Mouse (Mus musculus) T-helper 17 cell (primary cell): ENCODE data around the gene Nhej1.

Experiments
- in situ Hi-C, 2 experiments: fragments of 300-600 bp; cut with MboI, MseI; formaldehyde crosslinking; loops; 1 replicate in 1 of 2; 2 replicates in 1 of 2; pipeline ENCODE4 v1.15.1; 2025; ENCODE audit warnings: high pct_unique_total_duplicates in 2 of 2

Gene Nhej1

DNA sequence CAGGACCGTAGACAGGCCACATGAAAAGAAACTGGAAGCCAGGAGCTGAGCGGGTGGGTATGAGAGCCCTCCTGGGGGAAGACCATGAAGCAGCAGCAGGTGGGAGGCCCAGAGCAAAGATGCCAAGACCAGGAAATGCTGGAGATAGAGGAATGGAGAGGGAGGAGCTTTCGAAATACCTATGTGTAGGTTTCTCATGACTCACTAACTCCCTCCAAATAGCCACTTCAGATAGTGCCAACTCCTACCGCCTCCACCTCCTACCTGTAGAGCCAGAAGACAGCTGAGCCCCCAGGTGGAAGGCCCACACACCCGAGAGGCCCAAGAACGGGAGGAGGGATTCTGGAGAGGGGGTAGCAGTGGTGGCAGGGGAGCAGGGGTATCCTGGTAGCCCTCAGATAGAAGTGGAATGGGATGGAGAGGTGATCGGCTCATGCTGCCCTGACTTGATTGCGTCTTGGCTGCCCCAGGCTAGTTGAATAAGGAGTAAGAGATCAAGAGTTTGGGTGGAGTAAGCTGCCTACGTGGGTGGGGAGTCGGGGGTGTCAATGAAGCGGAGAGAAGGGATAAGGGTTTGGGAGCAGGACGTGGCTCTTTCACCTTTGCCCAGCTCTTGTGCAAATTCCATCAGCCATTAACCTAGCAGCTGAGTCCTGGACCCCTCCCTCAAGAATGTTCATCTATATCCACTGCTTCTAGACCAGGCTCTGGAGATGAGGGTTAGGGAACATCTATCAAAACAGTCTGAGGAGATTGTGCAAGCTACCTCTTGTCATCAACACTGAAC lies 8.6 kb upstream of the Nhej1 start, which contains the start of gene Slc23a3:
Gene Slc23a3 (minus strand): TSS at position 470 of the 787 bp plus-strand sequence.
- in situ Hi-C loops, result loop anchor here in 1 of 2 experiments (5.0 to 10.0 kb wide), 2 partner anchors 316 to 799 kb away; no protein-coding TSS in a partner anchor

- in situ Hi-C loops, result loop anchor here (5.0 to 10.0 kb wide), 11 partner anchors 59 to 874 kb away; partner anchors contain the start of genes Cryba2 (in 2 of the 2), Cdk5r2 (in 1 of the 2), Cyp27a1 (in 1 of the 2) and Glb1l (in 1 of the 2)
Observed at GRCm38 (mm10) chr1:75128641-75129040, 3.6 kb upstream of the Nhej1 start.

GRCm38 (mm10) chr1:75125418-75125817 lies 418 bp upstream of the Nhej1 start:
- in situ Hi-C loops, result loop anchor here (5.0 to 10.0 kb wide), 11 partner anchors 62 to 871 kb away; partner anchors contain the start of genes Cryba2 (in 2 of the 2), Cdk5r2 (in 1 of the 2), Cyp27a1 (in 1 of the 2) and Glb1l (in 1 of the 2)

DNA sequence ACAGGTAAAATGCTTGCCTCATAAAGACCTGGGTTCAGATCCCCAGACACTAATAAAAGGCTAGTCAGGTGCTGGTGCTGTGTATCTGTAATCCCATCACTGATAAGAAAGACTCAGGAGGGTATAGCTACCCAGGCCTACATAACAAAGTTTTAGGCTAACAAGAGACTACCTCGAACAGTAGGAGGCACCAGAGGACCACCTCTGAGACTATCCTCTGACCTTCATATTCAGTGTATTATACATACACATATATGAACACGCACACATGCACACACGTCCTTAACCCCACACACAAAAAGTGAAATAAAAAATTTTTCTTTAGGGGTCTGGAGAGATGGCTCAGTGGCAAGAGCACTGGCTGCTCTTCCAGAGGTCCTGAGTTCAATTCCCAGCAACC lies 2.8 kb downstream of the Nhej1 start:
- in situ Hi-C loops, result loop anchor here (5.0 to 10.0 kb wide), 8 partner anchors 70 to 867 kb away; partner anchors contain the start of genes Cryba2 (in 2 of the 2), Cdk5r2 (in 1 of the 2), Cyp27a1 (in 1 of the 2) and Glb1l (in 1 of the 2)

GRCm38 (mm10) chr1:75052091-75052490 lies 72.9 kb downstream of the Nhej1 start:
- in situ Hi-C loops, result loop anchor here (5.0 to 10.0 kb wide), 10 partner anchors 70 to 495 kb away; partner anchors contain the start of genes Ankzf1 (in 1 of the 2), Atg9a (in 1 of the 2) and Slc4a3 (in 1 of the 2)

DNA sequence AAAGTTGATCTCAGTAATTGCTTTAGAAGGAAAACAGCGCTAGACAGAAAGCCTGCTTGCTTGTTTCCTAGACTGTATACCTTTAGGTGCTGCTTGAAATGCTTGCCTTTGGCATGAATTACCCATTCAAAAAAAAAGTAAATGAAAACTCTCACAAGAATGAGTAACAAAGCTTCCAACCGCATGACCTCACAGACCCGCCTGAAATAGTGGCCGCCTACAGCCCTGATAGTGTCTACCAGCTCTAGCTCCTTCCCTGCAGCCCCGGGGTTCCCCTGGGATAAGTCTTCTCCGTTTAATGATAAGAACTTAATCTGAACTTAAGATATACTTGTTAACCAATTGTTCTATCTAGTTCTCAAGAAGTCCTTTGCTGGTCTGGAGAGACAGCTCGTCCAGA lies 73.6 kb downstream of the Nhej1 start:
- in situ Hi-C loops, result loop anchor here (5.0 to 10.0 kb wide), 10 partner anchors 71 to 496 kb away; partner anchors contain the start of genes Ankzf1 (in 1 of the 2), Atg9a (in 1 of the 2) and Slc4a3 (in 1 of the 2)

DNA sequence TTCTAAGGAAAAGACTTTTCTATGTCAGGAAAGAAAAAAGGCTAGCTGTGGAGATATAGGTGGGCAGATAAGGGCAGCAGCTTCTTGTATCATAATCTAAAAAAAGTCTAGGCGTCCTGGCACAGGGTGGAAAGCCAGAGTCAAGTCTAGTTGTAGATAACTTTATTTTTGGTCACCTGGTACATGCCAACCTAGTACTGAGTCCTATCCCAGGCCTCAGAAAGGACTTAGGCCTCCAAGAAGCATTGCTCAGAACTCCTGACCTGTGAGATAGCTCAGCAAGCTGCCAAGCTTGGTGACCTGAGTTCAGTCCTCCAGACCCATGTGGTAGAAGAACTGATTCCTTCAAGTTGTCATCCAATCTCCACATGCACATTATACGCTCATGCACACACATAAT lies 76.4 kb downstream of the Nhej1 start:
- in situ Hi-C loops, result loop anchor here in 1 of 2 experiments (5.0 kb wide), 1 partner anchor 631 kb away; no protein-coding TSS in a partner anchor

- in situ Hi-C loops, result loop anchor here in 1 of 2 experiments (5.0 kb wide), 1 partner anchor 631 kb away; no protein-coding TSS in a partner anchor
Observed at GRCm38 (mm10) chr1:75048041-75048440, 77.0 kb downstream of the Nhej1 start.

GRCm38 (mm10) chr1:75040429-75040828 lies 84.6 kb downstream of the Nhej1 start:
- in situ Hi-C loops, result loop anchor here in 1 of 2 experiments (5.0 kb wide), 1 partner anchor 88 kb away; the partner anchor contains the start of gene Ihh

GRCm38 (mm10) chr1:75032041-75032440 lies 93.0 kb downstream of the Nhej1 start:
- in situ Hi-C loops, result no loop called here

- in situ Hi-C loops, result loop anchor here in 1 of 2 experiments (10.0 kb wide), 1 partner anchor 248 kb away; the partner anchor contains the start of gene Resp18
Observed at GRCm38 (mm10) chr1:75027061-75027779, 97.8 kb downstream of the Nhej1 start.

DNA sequence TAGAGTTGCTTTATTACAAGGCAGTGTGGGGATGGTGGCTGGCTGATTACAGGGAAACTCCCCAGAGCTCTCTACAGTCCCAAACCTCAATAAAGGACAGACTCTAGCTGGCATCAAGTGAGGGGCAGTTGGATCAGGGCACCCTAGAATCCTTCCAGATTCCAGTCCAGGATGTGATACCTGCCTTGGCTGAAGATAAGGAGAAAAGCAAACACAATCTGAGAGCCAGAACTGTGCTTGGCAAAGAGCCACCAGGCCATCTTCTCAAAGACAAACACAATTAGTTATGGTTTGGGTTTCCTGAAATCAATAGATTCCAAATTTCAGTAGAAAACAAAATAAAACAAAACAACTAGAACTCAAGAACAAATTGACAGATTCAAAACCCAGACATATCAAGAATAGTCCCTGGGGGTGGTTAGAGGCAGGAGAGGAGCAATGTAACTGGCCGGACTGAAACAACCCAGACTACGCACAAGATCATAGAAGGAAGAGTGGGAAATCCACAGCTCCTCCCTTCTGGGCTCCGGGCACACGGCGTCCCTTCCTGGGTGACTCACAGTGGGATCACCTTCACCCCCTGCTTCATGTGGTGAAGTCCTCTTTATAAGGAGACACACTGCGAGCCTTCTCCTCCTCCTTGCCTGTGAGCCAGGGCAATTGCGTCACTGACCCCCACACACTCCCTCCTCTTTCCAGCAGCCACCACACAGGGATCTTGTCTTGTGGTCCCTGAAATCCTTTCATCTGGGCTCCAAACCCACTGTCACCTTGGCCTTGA lies 100.4 kb downstream of the Nhej1 start:
- in situ Hi-C loops, result loop anchor here in 1 of 2 experiments (10.0 kb wide), 1 partner anchor 250 kb away; the partner anchor contains the start of gene Resp18

- in situ Hi-C loops, result loop anchor here in 1 of 2 experiments (10.0 kb wide), 1 partner anchor 253 kb away; the partner anchor contains the start of gene Resp18
Observed at GRCm38 (mm10) chr1:75022216-75022615, 102.8 kb downstream of the Nhej1 start.

- in situ Hi-C loops, result loop anchor here in 1 of 2 experiments (5.0 kb wide), 1 partner anchor 70 kb away; no protein-coding TSS in a partner anchor
Observed at GRCm38 (mm10) chr1:75016846-75017245, 108.2 kb downstream of the Nhej1 start.

DNA sequence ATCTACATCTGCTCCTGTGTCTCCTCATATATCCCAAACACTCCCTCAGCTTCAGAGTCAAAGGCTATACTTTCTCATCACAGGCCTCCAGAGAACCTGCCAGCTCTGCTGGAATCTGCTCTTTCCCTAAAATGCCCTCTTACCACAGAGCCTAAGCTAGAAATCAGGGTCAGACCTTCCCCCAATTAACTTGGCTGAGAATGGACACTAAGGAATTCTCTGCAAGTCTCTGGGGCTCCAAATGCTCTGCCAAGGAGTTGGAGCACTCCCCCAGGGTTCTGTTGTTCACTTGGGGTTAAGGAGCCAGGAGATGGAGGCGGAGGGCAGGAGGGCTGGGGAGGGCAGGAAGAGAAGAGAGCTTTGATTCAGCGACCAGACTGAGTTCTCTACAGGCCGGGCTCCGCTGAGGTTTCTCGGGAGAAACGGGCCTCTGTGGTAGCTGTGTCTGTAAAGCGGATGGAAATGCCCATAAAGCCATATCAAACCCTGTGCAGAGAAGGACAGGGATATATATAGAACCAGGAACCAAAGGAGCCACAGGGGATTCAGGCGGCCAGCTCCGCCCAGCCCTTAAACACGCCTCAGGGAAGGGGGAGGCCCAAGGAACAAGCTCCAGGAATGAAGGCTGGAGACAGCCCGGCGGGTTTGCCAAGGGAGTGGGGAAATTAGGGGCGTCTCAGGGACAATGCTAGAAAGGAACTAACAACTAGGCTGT lies 109.3 kb downstream of the Nhej1 start:
- in situ Hi-C loops, result loop anchor here in 1 of 2 experiments (5.0 kb wide), 1 partner anchor 68 kb away; no protein-coding TSS in a partner anchor

GRCm38 (mm10) chr1:75014210-75014845 lies 110.7 kb downstream of the Nhej1 start:
- in situ Hi-C loops, result loop anchor here in 1 of 2 experiments (5.0 kb wide), 1 partner anchor 67 kb away; no protein-coding TSS in a partner anchor

GRCm38 (mm10) chr1:75010817-75011216 lies 114.2 kb downstream of the Nhej1 start:
- in situ Hi-C loops, result loop anchor here in 1 of 2 experiments (5.0 kb wide), 1 partner anchor 64 kb away; no protein-coding TSS in a partner anchor

GRCm38 (mm10) chr1:75010203-75010602 lies 114.8 kb downstream of the Nhej1 start:
- in situ Hi-C loops, result loop anchor here in 1 of 2 experiments (5.0 kb wide), 1 partner anchor 63 kb away; no protein-coding TSS in a partner anchor
